Mouse (Mus musculus): ENCODE results near the gene Tmem182.

DNA sequence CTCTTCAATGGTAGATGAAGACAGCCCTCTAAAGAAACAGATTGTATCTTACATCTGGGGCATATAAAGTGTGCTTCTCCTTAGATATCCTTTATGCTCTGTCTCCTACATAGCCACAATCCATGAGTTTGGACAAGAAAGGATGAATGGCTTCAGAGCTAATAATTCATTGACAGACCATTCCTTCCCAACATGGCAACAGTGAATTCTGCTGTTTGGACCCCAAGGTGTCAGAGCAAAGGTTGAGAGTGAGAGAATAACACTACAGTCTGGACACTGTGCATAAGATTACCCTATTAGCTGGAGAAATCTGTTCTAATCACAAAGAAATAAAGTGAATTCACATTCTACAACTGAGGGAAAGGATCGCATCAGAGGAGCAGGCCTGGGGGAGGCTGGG lies 9.9 kb upstream of the Tmem182 start:
- no peak for TF ChIP-seq CTCF (IDR thresholded peaks at IDR 0.05; ENCODE audit: low read depth, low read length)
- TF ChIP-seq POLR2A (IDR thresholded peaks at IDR 0.05; ENCODE audit: extremely low read depth, insufficient read depth, low read length) = no peak

Measured in liver, adult 2 months (tissue).